Mouse (Mus musculus): ENCODE data around the gene Dnaaf1. TPM values are rescaled to one million over a fixed set of nuclear protein-coding genes. Genes with fewer than 3 reads are reported as not detected.

Dnaaf1 gene
- total and polyA plus RNA-seq, 2 experiments from 2014 or later = 0.51 to 1.1 TPM

GRCm38 (mm10) chr8:119612471-119612870 is 37.4 kb downstream of the Dnaaf1 start, which contains the start of gene Adad2:
Gene Adad2, plus strand, starts transcription at chr8:119612747.
- H3K4me3 ChIP-seq (ENCODE audit: low read depth, low read length) = no peak within 1 kb of the TSS
- no peak within 1 kb of the TSS for H3K4me2 ChIP-seq (ENCODE audit: low read depth, low read length, poor library complexity, severe bottlenecking)
- no peaks in the 10 kb centered on the region for H3K36me3 ChIP-seq (ENCODE audit: insufficient read depth, low read length)
- no peak within 1 kb of the TSS for H3K27ac ChIP-seq (ENCODE audit: low read depth, low read length)
- TF ChIP-seq CTCF (IDR thresholded peaks at IDR 0.05) = no peak
- no peaks in the 10 kb centered on the region for H3K27me3 ChIP-seq (ENCODE audit: insufficient read depth, low read length)
- no peaks in the 10 kb centered on the region for H3K4me1 ChIP-seq (ENCODE audit: insufficient read depth, low read length)
- H3K9ac ChIP-seq (replicated peaks; ENCODE audit: low read length, poor library complexity, severe bottlenecking) = no peak within 1 kb of the TSS
- 84% methylated on average over 26 of the region's 26 CpGs for whole genome bisulfite sequencing
- ATAC-seq (ENCODE audit: low FRiP score) = no peak
- H3K9me3 ChIP-seq (ENCODE audit: low read length) = no peaks in the 10 kb centered on the region
- DNase-seq (ENCODE audit: low spot score) = no peak

DNA sequence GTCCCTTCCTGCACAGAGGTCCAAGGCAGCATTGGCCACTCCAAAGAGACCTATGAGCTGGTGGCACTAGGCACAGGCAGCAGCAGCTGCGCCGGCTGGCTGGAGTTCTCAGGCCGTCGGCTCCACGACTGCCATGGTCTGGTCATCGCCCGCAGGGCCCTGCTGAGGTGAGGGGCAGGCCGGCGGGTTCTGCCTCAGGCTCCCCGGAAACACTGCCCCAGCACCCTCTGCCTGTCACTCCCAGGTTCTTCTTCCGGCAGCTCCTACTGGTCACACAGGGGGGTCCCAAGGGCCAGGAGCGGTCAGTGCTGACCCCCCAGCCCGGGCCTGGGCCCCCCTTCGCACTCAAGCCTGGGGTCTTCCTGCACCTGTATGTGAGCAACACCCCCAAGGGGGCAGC is 40.1 kb downstream of the Dnaaf1 start:
- WGBS = 76% methylated on average over 14 of the region's 14 CpGs

GRCm38 (mm10) chr8:119616358-119616757 is 41.3 kb downstream of the Dnaaf1 start:
- no peak overlapping the region for H3K9ac ChIP-seq (replicated peaks; ENCODE audit: low read length, poor library complexity, severe bottlenecking)
- no peak for DNase-seq (ENCODE audit: low spot score)
- no peaks in the 10 kb centered on the region for H3K27me3 ChIP-seq (ENCODE audit: insufficient read depth, low read length)
- no peaks in the 10 kb centered on the region for H3K4me1 ChIP-seq (ENCODE audit: insufficient read depth, low read length)
- H3K27ac ChIP-seq (ENCODE audit: low read depth, low read length) = no peak overlapping the region
- TF ChIP-seq CTCF (IDR thresholded peaks at IDR 0.05) = no peak
- no peaks in the 10 kb centered on the region for H3K9me3 ChIP-seq (ENCODE audit: low read length)
- ATAC-seq (ENCODE audit: low FRiP score) = no peak
- H3K36me3 ChIP-seq (ENCODE audit: insufficient read depth, low read length) = no peaks in the 10 kb centered on the region
- 70% methylated on average over 7 of the region's 7 CpGs for WGBS
- no peak overlapping the region for H3K4me3 ChIP-seq (ENCODE audit: low read depth, low read length)
- no peak overlapping the region for H3K4me2 ChIP-seq (ENCODE audit: low read depth, low read length, poor library complexity, severe bottlenecking)

More for the DNA sequence above, 40.1 kb downstream of the Dnaaf1 start:
- Histone ChIP-seq H3K27ac (ENCODE audit: low read depth, low read length) (no peak overlapping the region), H3K4me1 (ENCODE audit: insufficient read depth, low read length) (no peaks in the 10 kb centered on the region), H3K36me3 (ENCODE audit: insufficient read depth, low read length) (no peaks in the 10 kb centered on the region), H3K4me2 (ENCODE audit: low read depth, low read length, poor library complexity, severe bottlenecking) (no peak overlapping the region), H3K4me3 (ENCODE audit: low read depth, low read length) (no peak overlapping the region), H3K9ac (replicated peaks; ENCODE audit: low read length, poor library complexity, severe bottlenecking) (no peak overlapping the region), H3K9me3 (ENCODE audit: low read length) (no peaks in the 10 kb centered on the region), H3K27me3 (ENCODE audit: insufficient read depth, low read length) (no peaks in the 10 kb centered on the region)
- TF ChIP-seq CTCF (IDR thresholded peaks at IDR 0.05) = no peak
- no peak for ATAC-seq (ENCODE audit: low FRiP score)
- DNase-seq (ENCODE audit: low spot score) = no peak

- Histone ChIP-seq H3K9me3 (ENCODE audit: low read length) (no peaks in the 10 kb centered on the region), H3K9ac (replicated peaks; ENCODE audit: low read length, poor library complexity, severe bottlenecking) (no peak overlapping the region), H3K4me1 (ENCODE audit: insufficient read depth, low read length) (no peaks in the 10 kb centered on the region), H3K4me2 (ENCODE audit: low read depth, low read length, poor library complexity, severe bottlenecking) (no peak overlapping the region), H3K27me3 (ENCODE audit: insufficient read depth, low read length) (no peaks in the 10 kb centered on the region), H3K4me3 (ENCODE audit: low read depth, low read length) (no peak overlapping the region), H3K36me3 (ENCODE audit: insufficient read depth, low read length) (no peaks in the 10 kb centered on the region), H3K27ac (ENCODE audit: low read depth, low read length) (no peak overlapping the region)
- TF ChIP-seq CTCF (IDR thresholded peaks at IDR 0.05) = no peak
- no peak for DNase-seq (ENCODE audit: low spot score)
- ATAC-seq (ENCODE audit: low FRiP score) = no peak
- WGBS = 89% methylated on average over 4 of the region's 4 CpGs
Measured at GRCm38 (mm10) chr8:119616811-119617210, 41.8 kb downstream of the Dnaaf1 start.

- Histone ChIP-seq H3K9me3 (ENCODE audit: low read length) (no peaks in the 10 kb centered on the region), H3K4me2 (ENCODE audit: low read depth, low read length, poor library complexity, severe bottlenecking) (no peak overlapping the region), H3K27me3 (ENCODE audit: insufficient read depth, low read length) (no peaks in the 10 kb centered on the region), H3K27ac (ENCODE audit: low read depth, low read length) (no peak overlapping the region), H3K4me1 (ENCODE audit: insufficient read depth, low read length) (no peaks in the 10 kb centered on the region), H3K36me3 (ENCODE audit: insufficient read depth, low read length) (no peaks in the 10 kb centered on the region), H3K4me3 (ENCODE audit: low read depth, low read length) (no peak overlapping the region), H3K9ac (replicated peaks; ENCODE audit: low read length, poor library complexity, severe bottlenecking) (no peak overlapping the region)
- no peak for TF ChIP-seq CTCF (IDR thresholded peaks at IDR 0.05)
- WGBS = 87% methylated on average over 5 of the region's 5 CpGs
- no peak for ATAC-seq (ENCODE audit: low FRiP score)
- DNase-seq (ENCODE audit: low spot score) = no peak
Measured at GRCm38 (mm10) chr8:119617586-119617985, 42.6 kb downstream of the Dnaaf1 start.

GRCm38 (mm10) chr8:119618887-119619286 is 43.9 kb downstream of the Dnaaf1 start:
- no peak overlapping the region for H3K9ac ChIP-seq (replicated peaks; ENCODE audit: low read length, poor library complexity, severe bottlenecking)
- H3K27me3 ChIP-seq (ENCODE audit: insufficient read depth, low read length) = no peaks in the 10 kb centered on the region
- H3K4me2 ChIP-seq (ENCODE audit: low read depth, low read length, poor library complexity, severe bottlenecking) = no peak overlapping the region
- 74% methylated on average over 5 of the region's 5 CpGs for WGBS
- H3K27ac ChIP-seq (ENCODE audit: low read depth, low read length) = no peak overlapping the region
- no peaks in the 10 kb centered on the region for H3K4me1 ChIP-seq (ENCODE audit: insufficient read depth, low read length)
- DNase-seq (ENCODE audit: low spot score) = no peak
- no peak for ATAC-seq (ENCODE audit: low FRiP score)
- no peaks in the 10 kb centered on the region for H3K9me3 ChIP-seq (ENCODE audit: low read length)
- no peak for TF ChIP-seq CTCF (IDR thresholded peaks at IDR 0.05)
- H3K36me3 ChIP-seq (ENCODE audit: insufficient read depth, low read length) = no peaks in the 10 kb centered on the region
- no peak overlapping the region for H3K4me3 ChIP-seq (ENCODE audit: low read depth, low read length)
